Mouse (Mus musculus) bone marrow, adult 2 months (tissue): ENCODE measurements at regions not wholly inside any gene's neighbourhood (a gene's known extent, or its start where the extent isn't known, plus 50 kb on each side); places are given as distances from the start of the nearest gene placed in this dataset.

Source experiments
- CTCF ChIP-seq: fragments of 200-500 bp; IDR thresholded peaks from 2 replicates; pipeline ENCODE4 v1.5.1; 2011; ENCODE audit warnings: low read length, control low read depth; ENCODE audit not compliant: control insufficient read depth, insufficient read depth
- POLR2A ChIP-seq: fragments of 200-500 bp; IDR thresholded peaks from 2 replicates; pipeline ENCODE4 v1.6.1; 2011; ENCODE audit warnings: low read depth, mild to moderate bottlenecking, control low read depth, low read length, borderline replicate concordance; ENCODE audit not compliant: control insufficient read depth

GRCm38 (mm10) chr5:102180250-102180649 is 110.5 kb upstream of the Wdfy3 start:
- no peak for TF ChIP-seq CTCF
- TF ChIP-seq POLR2A = no peak
